Mouse (Mus musculus): ENCODE data around the gene Lair1. TPM values are rescaled to one million over a fixed set of nuclear protein-coding genes. Genes with fewer than 3 reads are reported as not detected.
A peak's percentile ranks its signal among the peaks of the same experiment; 100 is the strongest.

Gene Lair1
- 2.6 and 3.0 TPM in 2 replicates for polyA plus RNA-seq (2014; fragmentation: Nextera tagmentation; extraction: Ambion mirVana)

DNA sequence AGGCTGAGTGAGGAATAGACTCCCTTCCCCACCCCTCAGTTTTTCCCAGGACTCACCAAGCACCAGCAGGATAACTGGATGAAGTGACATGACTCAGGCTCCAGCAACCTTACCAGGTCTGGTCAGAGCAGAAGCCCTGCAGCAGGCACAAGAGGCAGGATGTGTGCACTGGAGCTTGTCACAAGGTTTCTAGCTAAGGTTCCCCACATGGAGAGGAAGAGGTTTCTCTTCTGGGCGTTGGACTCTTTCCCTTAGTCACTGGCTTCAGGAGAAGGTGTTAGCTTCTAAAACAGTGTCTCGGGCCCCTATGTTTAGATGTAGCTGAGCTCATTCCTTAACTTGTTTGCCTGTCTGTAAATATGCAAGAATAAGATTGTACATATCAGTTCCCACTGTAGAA, at the start of gene Lair1:
Gene Lair1, minus strand, starts transcription at position 192 of the 400 bp plus-strand sequence.
- DNase-seq (ENCODE audit: low spot score) (no peak), ATAC-seq (ENCODE audit: low FRiP score) (no peak)
- Histone ChIP-seq H3K27ac (ENCODE audit: low read depth, low read length) (no peak within 1 kb of the TSS), H3K4me1 (replicated peaks; ENCODE audit: control insufficient read depth, insufficient read depth, low read length) (no peaks in the 10 kb centered on the region), H3K4me3 (ENCODE audit: low read depth, low read length) (no peak within 1 kb of the TSS), H3K4me2 (replicated peaks; ENCODE audit: low read depth, low read length) (no peak within 1 kb of the TSS), H3K9me3 (ENCODE audit: control insufficient read depth, low read length) (no peaks in the 10 kb centered on the region), H3K27me3 (ENCODE audit: control insufficient read depth, insufficient read depth, low read length) (no peaks in the 10 kb centered on the region), H3K36me3 (ENCODE audit: control insufficient read depth, insufficient read depth, low read length) (no peaks in the 10 kb centered on the region), H3K9ac (ENCODE audit: low read depth, low read length) (no peak within 1 kb of the TSS)
- 90% methylated on average over 2 of the region's 2 CpGs for WGBS

DNA sequence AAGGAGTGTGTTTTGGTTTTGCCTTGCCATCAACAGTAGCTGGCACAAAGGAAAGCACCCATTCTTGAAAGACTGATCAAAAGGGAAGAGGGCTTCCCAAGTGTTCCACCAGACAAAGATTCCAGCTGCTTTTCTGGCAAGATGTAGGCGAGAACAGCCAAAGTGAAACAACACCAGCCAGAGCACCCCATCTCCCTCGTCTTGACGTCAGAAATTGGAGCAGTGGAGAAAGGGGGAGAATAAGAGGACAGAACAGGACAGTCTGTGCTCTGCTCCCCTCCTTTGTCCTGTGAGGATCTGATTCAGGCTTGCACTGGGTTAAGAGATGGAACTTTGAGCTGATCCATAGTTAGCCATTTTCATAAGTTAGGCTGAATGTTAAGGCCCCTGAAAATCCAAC, 48.8 kb upstream of the Lair1 start:
- Histone ChIP-seq H3K9me3 (ENCODE audit: control insufficient read depth, low read length) (no peaks in the 10 kb centered on the region), H3K4me1 (replicated peaks; ENCODE audit: control insufficient read depth, insufficient read depth, low read length) (no peaks in the 10 kb centered on the region), H3K4me3 (ENCODE audit: low read depth, low read length) (no peak overlapping the region), H3K4me2 (replicated peaks; ENCODE audit: low read depth, low read length) (no peak overlapping the region), H3K9ac (ENCODE audit: low read depth, low read length) (no peak overlapping the region), H3K27ac (ENCODE audit: low read depth, low read length) (no peak overlapping the region), H3K27me3 (ENCODE audit: control insufficient read depth, insufficient read depth, low read length) (no peaks in the 10 kb centered on the region), H3K36me3 (ENCODE audit: control insufficient read depth, insufficient read depth, low read length) (no peaks in the 10 kb centered on the region)
- 53% methylated on average over 3 of the region's 3 CpGs for WGBS
- no peak for DNase-seq (ENCODE audit: low spot score)
- no peak for ATAC-seq (ENCODE audit: low FRiP score)

DNA sequence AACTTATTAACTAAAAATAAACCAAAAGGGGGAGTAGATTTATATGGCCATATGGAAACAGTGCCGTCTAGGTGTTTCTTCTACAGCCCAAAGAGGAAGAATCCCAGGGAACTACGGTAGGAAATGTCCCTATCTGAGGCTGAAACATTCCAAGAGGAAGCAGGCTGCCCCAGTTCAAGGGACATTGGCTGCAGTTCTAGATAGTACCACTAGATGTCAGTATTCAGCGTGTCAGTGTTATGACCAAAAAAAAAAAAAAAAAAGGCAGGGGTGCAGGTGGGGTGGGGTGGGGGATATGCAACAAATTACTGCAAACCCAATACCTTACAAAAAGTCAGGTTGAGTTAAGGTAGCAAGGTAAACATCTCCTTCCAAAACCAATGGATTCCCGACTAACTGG, 40.4 kb upstream of the Lair1 start:
- Histone ChIP-seq H3K4me2 (replicated peaks; ENCODE audit: low read depth, low read length) (no peak overlapping the region), H3K9ac (ENCODE audit: low read depth, low read length) (no peak overlapping the region), H3K27ac (ENCODE audit: low read depth, low read length) (no peak overlapping the region), H3K36me3 (ENCODE audit: control insufficient read depth, insufficient read depth, low read length) (no peaks in the 10 kb centered on the region), H3K4me3 (ENCODE audit: low read depth, low read length) (no peak overlapping the region), H3K4me1 (replicated peaks; ENCODE audit: control insufficient read depth, insufficient read depth, low read length) (no peaks in the 10 kb centered on the region), H3K27me3 (ENCODE audit: control insufficient read depth, insufficient read depth, low read length) (no peaks in the 10 kb centered on the region), H3K9me3 (ENCODE audit: control insufficient read depth, low read length) (no peaks in the 10 kb centered on the region)
- DNase-seq (ENCODE audit: low spot score) = peak; percentile 74
- no peak for ATAC-seq (ENCODE audit: low FRiP score)
- WGBS = 19% methylated on average over 4 of the region's 4 CpGs

DNA sequence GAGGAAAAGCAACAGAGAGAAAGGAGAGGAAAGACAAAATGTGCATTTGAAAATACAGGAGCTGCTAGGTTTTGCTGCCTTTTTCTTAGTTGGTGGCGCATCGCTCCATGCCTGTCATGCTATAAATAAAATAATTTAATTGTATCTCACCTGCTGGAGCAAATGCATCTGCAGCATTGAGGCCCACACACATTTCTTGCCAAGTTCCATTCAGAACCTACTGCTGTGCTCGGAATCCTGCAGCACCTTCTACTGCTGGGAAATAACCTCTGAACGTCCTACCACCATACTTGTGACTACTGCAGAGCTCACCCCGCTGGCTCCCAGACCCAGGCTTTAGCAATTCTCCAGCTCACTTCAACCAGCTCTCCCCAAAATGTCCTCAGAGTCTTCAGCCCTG, 38.1 kb upstream of the Lair1 start:
- DNase-seq (ENCODE audit: low spot score) = no peak
- WGBS = 88% methylated on average over 5 of the region's 5 CpGs
- no peaks in the 10 kb centered on the region for H3K9me3 ChIP-seq (ENCODE audit: control insufficient read depth, low read length)
- H3K4me1 ChIP-seq (replicated peaks; ENCODE audit: control insufficient read depth, insufficient read depth, low read length) = no peaks in the 10 kb centered on the region
- H3K4me3 ChIP-seq (ENCODE audit: low read depth, low read length) = no peak overlapping the region
- no peaks in the 10 kb centered on the region for H3K36me3 ChIP-seq (ENCODE audit: control insufficient read depth, insufficient read depth, low read length)
- H3K27me3 ChIP-seq (ENCODE audit: control insufficient read depth, insufficient read depth, low read length) = no peaks in the 10 kb centered on the region
- no peak for ATAC-seq (ENCODE audit: low FRiP score)
- no peak overlapping the region for H3K9ac ChIP-seq (ENCODE audit: low read depth, low read length)
- no peak overlapping the region for H3K4me2 ChIP-seq (replicated peaks; ENCODE audit: low read depth, low read length)
- no peak overlapping the region for H3K27ac ChIP-seq (ENCODE audit: low read depth, low read length)

DNA sequence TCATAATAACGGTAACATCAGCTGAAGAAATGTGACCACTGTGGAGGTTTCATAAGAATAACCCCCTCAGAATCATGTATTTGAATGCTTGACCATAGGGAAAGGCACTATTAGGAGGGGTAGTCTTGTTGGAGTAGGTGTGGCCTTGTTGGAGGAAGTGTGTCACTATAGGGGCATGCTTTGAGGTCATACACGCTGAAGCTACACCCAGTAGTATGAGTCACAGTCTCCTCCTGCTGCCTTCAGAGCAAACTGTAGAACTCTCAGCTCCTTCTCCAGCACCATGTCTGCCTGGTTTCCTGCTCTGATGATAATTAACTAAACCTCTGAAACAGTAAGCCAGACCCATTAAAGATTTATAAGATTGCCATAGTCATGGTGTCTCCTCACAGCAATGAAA, 35.8 kb upstream of the Lair1 start:
- no peak overlapping the region for H3K4me2 ChIP-seq (replicated peaks; ENCODE audit: low read depth, low read length)
- WGBS = 76% methylated on average over 2 of the region's 2 CpGs
- no peaks in the 10 kb centered on the region for H3K9me3 ChIP-seq (ENCODE audit: control insufficient read depth, low read length)
- H3K27ac ChIP-seq (ENCODE audit: low read depth, low read length) = no peak overlapping the region
- H3K36me3 ChIP-seq (ENCODE audit: control insufficient read depth, insufficient read depth, low read length) = no peaks in the 10 kb centered on the region
- no peaks in the 10 kb centered on the region for H3K4me1 ChIP-seq (replicated peaks; ENCODE audit: control insufficient read depth, insufficient read depth, low read length)
- DNase-seq (ENCODE audit: low spot score) (no peak), ATAC-seq (ENCODE audit: low FRiP score) (no peak)
- H3K27me3 ChIP-seq (ENCODE audit: control insufficient read depth, insufficient read depth, low read length) = no peaks in the 10 kb centered on the region
- H3K4me3 ChIP-seq (ENCODE audit: low read depth, low read length) = no peak overlapping the region
- H3K9ac ChIP-seq (ENCODE audit: low read depth, low read length) = no peak overlapping the region

DNA sequence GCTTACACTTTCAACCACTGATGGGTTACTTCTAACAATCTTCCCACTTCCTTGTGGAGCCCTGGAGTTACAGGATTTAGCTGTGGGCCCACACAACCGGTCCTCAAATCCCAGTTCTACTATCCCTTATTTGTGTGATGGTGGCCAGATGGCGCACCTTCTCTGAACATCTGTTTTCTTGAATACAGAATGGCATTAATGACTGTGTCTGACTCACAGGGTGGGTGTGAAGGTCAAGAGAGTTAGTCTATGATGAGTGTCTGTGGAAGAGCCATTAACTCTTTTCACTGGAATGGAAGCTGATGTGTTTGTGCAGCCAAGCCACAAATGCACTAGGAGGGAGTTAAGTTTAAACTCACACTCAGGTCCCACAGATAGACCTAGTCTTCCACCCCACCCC, 35.3 kb upstream of the Lair1 start:
- no peak overlapping the region for H3K9ac ChIP-seq (ENCODE audit: low read depth, low read length)
- no peak overlapping the region for H3K27ac ChIP-seq (ENCODE audit: low read depth, low read length)
- H3K4me1 ChIP-seq (replicated peaks; ENCODE audit: control insufficient read depth, insufficient read depth, low read length) = no peaks in the 10 kb centered on the region
- H3K27me3 ChIP-seq (ENCODE audit: control insufficient read depth, insufficient read depth, low read length) = no peaks in the 10 kb centered on the region
- no peak overlapping the region for H3K4me2 ChIP-seq (replicated peaks; ENCODE audit: low read depth, low read length)
- no peaks in the 10 kb centered on the region for H3K9me3 ChIP-seq (ENCODE audit: control insufficient read depth, low read length)
- H3K36me3 ChIP-seq (ENCODE audit: control insufficient read depth, insufficient read depth, low read length) = no peaks in the 10 kb centered on the region
- no peak for ATAC-seq (ENCODE audit: low FRiP score)
- no peak for DNase-seq (ENCODE audit: low spot score)
- H3K4me3 ChIP-seq (ENCODE audit: low read depth, low read length) = no peak overlapping the region
- WGBS = 80% methylated on average over 2 of the region's 2 CpGs

DNA sequence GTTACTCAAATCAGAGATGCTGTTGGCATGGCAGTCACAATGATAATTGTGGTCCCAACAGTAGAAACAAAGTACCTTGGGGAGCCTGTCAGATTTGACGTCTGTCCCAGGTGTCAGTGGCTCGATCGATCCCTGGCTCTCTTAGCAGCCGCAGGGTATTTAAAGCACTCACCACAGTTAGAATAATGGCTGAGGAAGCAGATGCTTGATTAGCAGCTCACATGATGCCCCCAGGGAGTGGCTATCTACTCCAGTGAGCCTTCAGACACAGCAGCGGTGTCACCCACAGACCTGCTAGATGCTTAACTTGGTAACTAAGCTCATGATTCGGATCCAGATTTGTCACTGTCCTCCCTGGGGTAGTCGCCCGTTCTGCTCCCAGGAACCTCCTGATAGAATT, 28.2 kb upstream of the Lair1 start:
- H3K9me3 ChIP-seq (ENCODE audit: control insufficient read depth, low read length) = no peaks in the 10 kb centered on the region
- no peaks in the 10 kb centered on the region for H3K36me3 ChIP-seq (ENCODE audit: control insufficient read depth, insufficient read depth, low read length)
- WGBS = 51% methylated on average over 8 of the region's 8 CpGs
- H3K27ac ChIP-seq (ENCODE audit: low read depth, low read length) = no peak overlapping the region
- H3K4me2 ChIP-seq (replicated peaks; ENCODE audit: low read depth, low read length) = no peak overlapping the region
- no peak overlapping the region for H3K4me3 ChIP-seq (ENCODE audit: low read depth, low read length)
- H3K27me3 ChIP-seq (ENCODE audit: control insufficient read depth, insufficient read depth, low read length) = no peaks in the 10 kb centered on the region
- no peaks in the 10 kb centered on the region for H3K4me1 ChIP-seq (replicated peaks; ENCODE audit: control insufficient read depth, insufficient read depth, low read length)
- ATAC-seq (ENCODE audit: low FRiP score) = peak; percentile 45; the same call in 1 of the 2 replicates
- peak; percentile 34 for DNase-seq (ENCODE audit: low spot score)
- H3K9ac ChIP-seq (ENCODE audit: low read depth, low read length) = no peak overlapping the region

DNA sequence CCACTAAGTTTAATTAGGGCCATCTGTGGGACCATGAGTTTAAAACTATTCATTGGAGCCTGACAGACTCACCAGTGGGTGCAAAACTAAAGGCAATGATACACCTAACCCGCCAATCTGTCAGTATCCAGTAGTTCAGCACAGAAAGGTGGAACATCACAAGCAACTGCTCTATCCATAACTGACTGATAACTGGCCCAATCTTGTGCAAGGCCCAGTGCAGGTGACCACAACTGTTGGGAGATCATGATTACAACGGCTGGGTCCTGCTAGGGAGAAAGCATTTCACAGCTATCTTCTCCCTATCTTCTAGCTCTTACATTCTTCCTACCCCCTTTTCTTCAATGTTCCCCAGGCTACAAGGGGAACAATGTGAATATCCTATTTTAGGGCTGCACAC, 25.7 kb upstream of the Lair1 start:
- Histone ChIP-seq H3K4me3 (ENCODE audit: low read depth, low read length) (no peak overlapping the region), H3K9ac (ENCODE audit: low read depth, low read length) (no peak overlapping the region), H3K27ac (ENCODE audit: low read depth, low read length) (no peak overlapping the region), H3K4me2 (replicated peaks; ENCODE audit: low read depth, low read length) (no peak overlapping the region), H3K9me3 (ENCODE audit: control insufficient read depth, low read length) (no peaks in the 10 kb centered on the region), H3K4me1 (replicated peaks; ENCODE audit: control insufficient read depth, insufficient read depth, low read length) (no peaks in the 10 kb centered on the region), H3K27me3 (ENCODE audit: control insufficient read depth, insufficient read depth, low read length) (no peaks in the 10 kb centered on the region), H3K36me3 (ENCODE audit: control insufficient read depth, insufficient read depth, low read length) (no peaks in the 10 kb centered on the region)
- DNase-seq (ENCODE audit: low spot score) (no peak), ATAC-seq (ENCODE audit: low FRiP score) (no peak)
- 87% methylated on average over 2 of the region's 2 CpGs for WGBS

DNA sequence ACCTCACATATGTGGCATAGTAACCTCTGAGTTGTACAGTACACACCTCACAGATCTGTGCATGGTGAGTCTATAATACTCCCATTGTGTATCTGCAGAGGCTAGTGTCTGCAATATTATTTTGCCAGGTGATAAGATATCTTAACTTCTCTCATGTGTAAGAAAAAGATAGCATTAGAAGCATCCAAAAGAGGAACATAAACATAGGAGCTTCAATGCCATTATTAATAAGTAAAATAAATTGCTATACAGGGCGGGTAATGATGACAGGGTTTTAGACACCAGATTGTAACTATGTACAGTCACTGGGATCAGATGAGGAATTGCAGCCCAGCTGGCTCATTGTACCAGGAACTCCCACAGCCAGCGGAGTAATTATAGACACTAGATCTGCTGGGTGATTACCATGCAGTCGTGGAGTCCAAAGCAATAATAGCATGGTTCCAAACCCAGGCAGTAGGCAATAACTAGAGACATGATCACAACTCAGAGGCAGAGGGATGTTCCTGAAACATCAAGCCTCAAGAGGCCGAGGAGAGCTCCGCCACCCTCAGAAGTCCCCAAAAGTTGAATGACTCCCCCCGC, 25.0 kb upstream of the Lair1 start:
- Histone ChIP-seq H3K9me3 (ENCODE audit: control insufficient read depth, low read length) (no peaks in the 10 kb centered on the region), H3K4me1 (replicated peaks; ENCODE audit: control insufficient read depth, insufficient read depth, low read length) (no peaks in the 10 kb centered on the region), H3K4me2 (replicated peaks; ENCODE audit: low read depth, low read length) (no peak overlapping the region), H3K36me3 (ENCODE audit: control insufficient read depth, insufficient read depth, low read length) (no peaks in the 10 kb centered on the region), H3K4me3 (ENCODE audit: low read depth, low read length) (no peak overlapping the region), H3K27ac (ENCODE audit: low read depth, low read length) (no peak overlapping the region), H3K27me3 (ENCODE audit: control insufficient read depth, insufficient read depth, low read length) (no peaks in the 10 kb centered on the region), H3K9ac (ENCODE audit: low read depth, low read length) (no peak overlapping the region)
- ATAC-seq (ENCODE audit: low FRiP score) (no peak), DNase-seq (ENCODE audit: low spot score) (no peak)
- WGBS = 86% methylated on average over 6 of the region's 6 CpGs
